Mouse (Mus musculus): ENCODE data around the gene Crygn. TPM values are rescaled to one million over a fixed set of nuclear protein-coding genes. Genes with fewer than 3 reads are reported as not detected.

Gene Crygn
- 6.9 TPM in 1 of 2 replicates, not detected in the other for polyA plus RNA-seq (2012; rRNA removed)

GRCm38 (mm10) chr5:24757816-24758215 is at the start of gene Crygn:
TSS of gene Crygn (minus strand) at chr5:24758008.

GRCm38 (mm10) chr5:24730488-24730871 is 27.3 kb downstream of the Crygn start, which contains the start of gene Wdr86:
TSS of gene Wdr86 (minus strand) at chr5:24730727.

Other genes starting within 250 kb of the Crygn start
- not detected in 2 replicates for gene Gbx1, start 230.8 kb downstream of the Crygn start, polyA plus RNA-seq (2012; rRNA removed)
- 0.73 and 1.3 TPM in 2 replicates for gene Asb10, start 217.0 kb downstream of the Crygn start, polyA plus RNA-seq (2012; rRNA removed)
- gene 4931409K22Rik, start 201.2 kb downstream of the Crygn start, polyA plus RNA-seq (2012; rRNA removed): not detected in 2 replicates
- gene Abcf2, start 180.5 kb downstream of the Crygn start, polyA plus RNA-seq (2012; rRNA removed): 33.0 and 34.9 TPM in 2 replicates
- gene Chpf2, start 171.3 kb downstream of the Crygn start, polyA plus RNA-seq (2012; rRNA removed): 39.3 and 45.2 TPM in 2 replicates
- 26.0 and 26.6 TPM in 2 replicates for gene Smarcd3, start 133.6 kb downstream of the Crygn start, polyA plus RNA-seq (2012; rRNA removed)
- gene Nub1, start 72.5 kb downstream of the Crygn start, polyA plus RNA-seq (2012; rRNA removed): 33.6 and 40.7 TPM in 2 replicates
- gene Wdr86, start 27.3 kb downstream of the Crygn start, polyA plus RNA-seq (2012; rRNA removed): 0.77 and 1.3 TPM in 2 replicates
- 19.9 and 27.1 TPM in 2 replicates for gene Rheb, start 84.6 kb upstream of the Crygn start, polyA plus RNA-seq (2012; rRNA removed)

Measured in colon, adult 2 months (tissue).